Mouse (Mus musculus) ES-E14 (cell line): Measurements from ENCODE around the gene Etv6.

Experiments
- CHD2 ChIP-seq: IDR thresholded peaks from 2 replicates; pipeline ENCODE4 v1.6.1; 2014; ENCODE audit warnings: mild to moderate bottlenecking, low read depth, low read length, inconsistent platforms
- HCFC1 ChIP-seq: IDR thresholded peaks from 2 replicates; pipeline ENCODE4 v1.6.1; 2012; ENCODE audit warnings: low read length, inconsistent platforms, borderline replicate concordance; ENCODE audit not compliant: insufficient read depth
- ZC3H11A ChIP-seq: IDR thresholded peaks from 2 replicates; pipeline ENCODE4 v1.6.1; 2012; ENCODE audit warnings: low read depth, mild to moderate bottlenecking, inconsistent platforms, low read length, borderline replicate concordance
- ZNF384 ChIP-seq: IDR thresholded peaks from 2 replicates; pipeline ENCODE4 v1.6.1; 2012; ENCODE audit warnings: low read depth, low read length, inconsistent platforms

DNA sequence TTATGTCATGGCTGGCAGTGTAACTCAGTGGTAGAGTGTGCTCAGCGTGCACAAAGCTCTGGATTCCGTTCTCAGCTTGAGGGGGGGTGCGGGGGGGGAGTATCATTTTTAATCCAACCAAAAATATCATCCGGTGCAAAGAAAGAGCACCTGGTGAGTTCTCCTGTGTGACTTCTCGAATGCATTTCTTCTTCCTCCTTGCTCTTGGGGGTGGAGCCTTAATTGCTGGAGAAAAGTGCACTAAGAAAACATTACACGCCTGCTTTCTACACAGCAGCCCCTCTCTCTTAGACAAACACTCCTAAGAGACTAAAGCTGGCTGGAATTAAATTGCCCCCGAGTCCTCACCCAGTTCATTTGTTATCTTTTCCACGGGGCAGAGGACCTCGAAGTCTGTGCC is 139.6 kb downstream of the Etv6 start:
- TF ChIP-seq ZNF384: no peak
- TF ChIP-seq CHD2: no peak
- no peak for TF ChIP-seq ZC3H11A
- TF ChIP-seq HCFC1: no peak
